Mouse (Mus musculus) thymus, adult 18-20 months (tissue): ENCODE data around the gene Klhl21.
A peak's percentile ranks its signal among the peaks of the same experiment; 100 is the strongest.
"Not testable (repeated sequence)": the region's sequence is repeated elsewhere in the genome, so short reads cannot be mapped to it uniquely, and the experiment has no call there.

ENCODE experiments used
- DNase-seq, 2 experiments: peaks; one replicate each; pipeline ENCODE4 v3.0.0; 2022; ENCODE audit warnings: mixed read lengths in 2 of 2

Gene Klhl21

DNA sequence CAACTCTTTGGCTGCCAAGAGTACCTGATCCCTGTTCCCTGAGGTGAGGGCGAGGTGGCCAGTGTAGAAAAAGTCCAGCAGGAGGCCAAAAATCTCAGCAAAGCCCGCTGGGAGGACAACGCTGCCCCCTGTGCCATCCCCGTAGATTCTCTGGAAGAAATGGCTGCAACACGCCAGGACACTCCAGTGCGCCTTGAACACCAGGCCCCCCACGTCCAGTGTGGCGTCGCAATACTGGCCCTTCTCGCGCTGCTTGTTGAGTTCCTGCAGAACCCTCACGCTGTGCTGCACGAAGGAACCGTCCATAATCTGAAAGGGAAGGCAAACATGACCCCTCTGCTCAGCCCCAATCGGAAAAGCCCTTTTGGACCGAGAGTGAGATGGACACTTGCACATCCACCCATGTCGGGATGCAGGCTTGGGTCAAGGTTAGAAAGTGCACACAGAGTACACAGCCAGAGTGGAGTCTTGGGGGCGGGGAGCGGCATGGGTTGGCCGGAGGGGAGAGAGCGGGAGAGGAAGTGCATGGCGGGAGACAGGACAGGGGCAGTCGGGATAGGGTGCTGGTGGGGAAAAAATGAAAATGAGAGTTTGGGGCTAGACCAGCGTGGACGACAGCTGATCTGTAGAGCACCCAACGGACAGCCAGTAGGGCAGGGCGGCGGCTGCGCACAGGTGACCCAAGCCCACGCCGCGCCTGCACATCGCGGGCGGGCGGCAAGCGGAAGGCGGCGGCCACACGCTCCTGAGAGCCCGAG lies 18.3 kb downstream of the Klhl21 start:
- peak in 1 of 2 experiments; percentile 32 for DNase-seq

DNA sequence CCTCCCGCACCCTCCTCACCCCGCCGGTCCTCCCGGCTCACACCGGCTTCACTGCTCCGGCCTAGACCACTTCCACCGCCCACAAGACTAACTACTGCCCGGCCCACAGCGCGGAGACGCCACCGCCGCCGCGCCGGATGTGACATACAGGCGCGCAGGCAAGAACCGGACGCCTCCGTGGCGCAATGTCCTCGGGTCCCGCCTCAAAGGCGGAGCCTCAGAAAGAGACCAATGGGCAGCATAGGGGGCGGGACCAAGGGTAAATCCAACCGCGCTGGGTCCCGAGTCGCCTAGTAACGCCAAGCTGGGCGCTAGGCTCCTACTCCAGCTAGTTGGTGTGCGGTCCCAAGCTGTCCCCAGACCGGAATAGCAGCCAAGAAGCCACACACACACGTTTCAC lies 18.9 kb downstream of the Klhl21 start, which contains the start of gene Zbtb48:
TSS of gene Zbtb48 (minus strand) at position 148 of the 400 bp plus-strand sequence.
- peak; percentile 92 to 93 for DNase-seq

DNA sequence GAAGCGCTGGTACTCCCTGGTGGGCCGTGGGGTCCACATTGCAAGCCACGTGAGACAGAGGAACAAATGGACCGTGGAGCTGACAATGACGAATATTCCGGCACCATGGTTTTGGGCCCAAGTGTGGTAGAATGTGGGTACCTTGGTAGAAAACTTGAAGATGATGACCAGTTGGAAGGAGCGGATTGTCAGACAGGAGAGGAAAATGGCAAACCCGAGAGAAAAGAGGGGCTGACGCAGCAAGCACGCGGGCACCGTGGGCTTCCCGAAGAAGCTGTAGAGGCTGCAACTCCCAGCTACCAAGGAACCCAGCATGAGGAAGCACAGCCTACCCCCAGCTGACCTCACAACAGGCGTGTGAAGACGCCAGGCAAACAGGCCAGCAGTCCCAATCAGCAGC lies 19.9 kb downstream of the Klhl21 start:
- DNase-seq = no peak

DNA sequence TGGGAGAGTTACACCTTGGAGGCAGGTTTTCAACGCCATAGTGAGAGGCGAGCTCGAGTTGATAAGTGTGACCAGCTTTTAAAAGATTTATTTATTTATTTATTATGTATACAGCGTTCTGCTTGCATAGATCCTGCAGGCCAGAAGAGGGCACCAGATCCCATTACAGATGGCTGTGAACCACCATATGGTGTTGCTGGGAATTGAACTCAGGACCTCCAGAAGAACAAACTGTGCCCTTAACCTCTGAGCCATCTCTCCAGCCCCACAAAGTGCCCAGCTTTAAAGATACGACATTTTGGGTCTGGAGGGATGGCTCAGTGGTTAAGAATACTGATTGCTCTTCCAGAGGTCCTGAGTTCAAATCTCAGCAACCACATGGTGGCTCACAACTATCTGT lies 20.5 kb downstream of the Klhl21 start:
- DNase-seq = no peak

DNA sequence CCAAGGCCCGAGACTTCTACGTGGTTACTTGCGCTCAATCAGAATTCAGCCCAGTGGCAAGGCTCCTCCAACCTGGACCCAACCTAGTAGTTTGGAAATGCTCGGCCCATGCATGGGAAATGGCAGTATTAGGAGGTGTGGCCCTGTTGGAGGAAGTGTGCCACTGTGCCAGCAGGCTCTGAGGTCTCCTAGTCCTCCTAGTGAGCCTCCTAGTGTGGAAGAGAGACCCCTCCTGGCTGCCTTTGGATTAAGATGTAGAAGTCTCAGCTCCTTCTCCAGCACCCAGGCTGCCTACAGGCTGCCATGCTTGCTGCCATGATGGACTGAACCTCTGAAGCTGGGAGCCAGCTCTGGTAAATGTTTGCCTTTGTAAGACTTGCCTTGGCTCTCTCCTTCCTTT lies 21.4 kb downstream of the Klhl21 start:
- DNase-seq = no peak

DNA sequence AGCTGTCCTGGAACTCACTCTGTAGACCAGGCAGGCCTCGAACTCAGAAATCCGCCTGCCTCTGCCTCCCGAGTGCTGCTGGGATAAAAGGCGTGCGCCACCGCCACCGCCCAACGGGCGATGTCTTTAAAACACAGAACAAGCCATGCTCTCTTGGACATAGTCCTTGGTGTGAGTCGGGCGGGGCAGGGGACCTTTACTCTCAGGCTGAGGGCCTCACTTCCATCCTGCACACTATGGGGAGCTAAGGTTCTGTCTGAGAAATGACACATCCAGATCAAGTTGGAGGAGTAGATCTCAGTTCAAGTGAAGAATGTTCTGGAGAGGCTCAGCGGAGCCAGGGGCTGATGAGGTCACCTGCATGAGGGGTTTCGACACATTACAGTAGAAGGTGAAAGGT lies 24.3 kb downstream of the Klhl21 start:
- no peak for DNase-seq

DNA sequence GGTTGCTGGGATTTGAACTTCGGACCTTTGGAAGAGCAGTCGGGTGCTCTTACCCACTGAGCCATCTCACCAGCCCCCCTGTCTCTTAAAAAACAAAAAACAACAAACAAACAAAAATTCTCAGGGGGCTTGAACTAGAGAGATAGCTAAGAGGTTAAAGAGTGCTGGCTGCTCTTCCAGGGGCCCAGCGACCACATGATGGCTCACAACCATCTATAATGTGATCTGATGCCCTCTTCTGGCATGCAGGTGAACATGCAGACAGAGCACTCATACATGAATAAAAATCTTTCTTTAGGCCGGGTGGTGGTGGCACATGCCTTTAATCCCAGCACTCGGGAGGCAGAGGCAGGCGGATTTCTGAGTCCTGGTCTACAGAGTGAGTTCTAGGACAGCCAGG lies 27.9 kb downstream of the Klhl21 start:
- not testable (repeated sequence) for DNase-seq

DNA sequence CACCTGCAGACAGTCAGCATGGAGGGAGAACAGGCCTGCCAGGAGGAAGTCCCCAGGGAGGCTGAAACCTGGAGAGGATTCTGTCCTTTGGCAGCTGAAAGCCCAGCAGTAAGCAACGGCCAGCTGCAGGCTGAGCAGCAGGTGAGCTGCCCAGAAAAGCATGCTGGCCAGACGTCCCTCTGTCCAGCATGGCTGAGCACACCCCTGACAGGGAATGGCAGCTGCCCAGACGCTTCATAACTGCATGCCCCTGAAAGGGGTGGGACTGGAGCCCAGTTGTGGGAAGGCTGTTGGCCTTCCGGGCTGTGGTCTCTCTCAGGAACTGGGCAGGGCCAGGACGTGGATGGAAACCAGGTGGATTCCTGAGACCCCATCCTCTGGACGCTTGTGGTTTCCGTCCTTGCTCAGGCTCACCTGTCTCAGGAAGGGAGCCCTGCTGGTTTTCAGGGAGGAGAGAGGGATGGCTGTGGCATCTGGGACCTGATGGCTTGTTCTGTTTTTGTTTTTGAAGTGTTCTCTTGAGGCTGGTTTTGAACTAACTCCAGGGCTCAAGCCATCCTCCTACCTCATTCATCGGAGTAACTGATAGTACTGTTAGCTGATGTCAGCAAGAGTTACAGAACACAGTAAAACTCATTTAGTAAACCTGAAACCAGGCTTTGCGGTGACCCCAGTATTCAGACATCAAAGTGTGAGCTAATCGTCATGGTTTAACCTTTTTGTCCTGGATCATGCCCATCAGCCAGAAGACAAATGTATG lies 29.8 kb downstream of the Klhl21 start, which contains the start of gene Tas1r1:
TSS of gene Tas1r1 (minus strand) at position 344 of the 760 bp plus-strand sequence.
- no peak for DNase-seq

DNA sequence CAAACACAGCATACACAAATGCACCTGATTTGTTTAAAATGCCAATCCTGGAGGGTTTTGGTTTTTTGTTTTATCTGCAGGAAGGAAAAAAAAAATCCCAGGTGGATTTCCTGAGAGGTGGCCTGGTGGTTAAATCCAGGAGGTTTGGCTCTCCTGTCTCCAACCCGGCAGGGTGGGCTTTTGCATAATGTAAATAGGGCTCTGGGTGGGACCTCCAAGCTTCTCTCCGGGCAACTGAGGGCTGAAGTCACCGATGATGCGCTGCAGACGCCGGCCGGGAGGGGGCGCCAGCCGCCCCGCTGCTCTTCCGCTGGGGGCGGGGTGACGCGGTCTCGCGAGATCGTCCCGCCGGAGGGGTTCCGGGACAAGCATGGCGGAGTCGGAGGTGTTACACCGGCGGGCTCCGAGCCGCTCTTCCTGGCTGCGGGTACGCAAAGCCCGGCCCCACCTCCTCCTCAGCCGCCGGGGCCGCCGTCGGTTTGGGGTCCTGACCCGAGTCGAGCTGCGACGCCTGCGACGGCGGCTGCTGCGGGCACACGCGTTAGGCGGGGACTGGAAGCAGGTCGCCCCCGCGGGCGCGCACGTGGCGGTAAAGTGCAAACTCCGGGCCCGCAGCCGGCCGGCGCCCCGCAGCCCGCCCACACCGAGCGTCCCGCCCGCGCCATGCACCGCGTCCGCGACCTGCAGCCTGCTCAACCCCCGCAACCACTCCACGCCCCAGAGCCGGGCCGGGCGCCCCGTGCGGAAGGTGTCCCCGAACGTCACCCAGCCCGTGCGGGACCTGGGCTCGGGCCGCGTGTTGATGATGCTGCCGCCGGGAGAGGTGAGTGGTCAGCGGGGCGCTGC lies 30.6 kb downstream of the Klhl21 start, which contains the start of gene Nol9:
TSS of gene Nol9 (plus strand) at position 337 of the 846 bp plus-strand sequence.
- peak; percentile 84 for DNase-seq

DNA sequence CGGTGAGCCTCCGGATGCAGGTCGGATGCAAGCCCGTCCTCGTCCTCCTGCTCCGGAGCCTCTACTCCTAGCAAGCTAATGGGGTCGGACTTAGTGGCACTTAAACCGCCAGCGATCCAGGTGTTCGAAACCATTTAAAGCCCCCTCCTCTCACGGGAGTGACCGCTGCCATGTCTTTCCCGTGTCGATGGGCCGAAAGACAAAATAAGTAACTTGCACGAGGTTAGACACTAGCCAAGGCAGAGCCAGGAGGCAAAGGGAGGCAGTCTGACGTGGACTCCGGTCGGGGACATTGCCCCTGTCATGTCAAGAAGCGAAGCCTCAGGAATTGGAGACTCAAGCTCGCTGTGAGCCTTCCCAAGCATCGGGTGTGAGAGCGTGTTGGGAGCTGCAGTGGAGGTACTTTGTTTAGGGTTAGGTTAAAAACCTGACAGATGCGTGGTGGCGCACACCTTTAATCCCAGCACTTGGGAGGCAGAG lies 31.3 kb downstream of the Klhl21 start:
- no peak for DNase-seq

DNA sequence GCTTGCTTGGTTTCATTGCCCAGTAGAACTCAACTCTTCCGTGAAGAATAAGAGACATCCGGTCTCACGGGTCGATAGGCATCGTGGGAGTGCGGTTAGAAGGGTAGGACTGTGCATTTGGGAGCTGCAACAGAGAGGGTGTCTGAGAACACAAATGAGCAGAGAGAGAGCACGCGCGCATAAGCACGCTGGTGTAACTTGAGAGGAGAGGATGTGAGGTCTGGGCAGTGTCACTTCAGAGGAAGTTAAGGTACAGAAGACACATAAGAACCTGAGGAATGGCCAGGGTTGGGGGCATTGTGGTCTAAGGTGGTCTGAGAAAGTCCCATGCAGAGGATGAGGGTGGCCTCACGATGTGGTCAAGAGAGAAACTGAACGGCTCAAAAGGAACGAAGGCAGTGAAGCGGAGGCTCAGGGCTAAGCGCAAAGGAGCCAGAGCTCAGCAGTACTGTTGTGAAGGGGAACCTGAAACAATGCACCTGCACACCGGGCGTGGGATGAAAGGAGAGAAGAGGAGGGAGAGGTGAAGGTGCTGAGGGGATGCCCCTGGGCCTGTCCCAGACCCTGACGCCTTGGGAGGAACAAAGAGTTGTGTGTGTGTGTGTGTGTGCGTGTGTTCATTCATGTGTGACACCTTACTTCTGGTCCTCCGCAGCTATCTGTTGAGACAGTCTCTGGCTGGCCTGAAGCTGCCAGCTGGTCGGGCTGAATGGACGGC lies 33.5 kb downstream of the Klhl21 start:
- DNase-seq = no peak

DNA sequence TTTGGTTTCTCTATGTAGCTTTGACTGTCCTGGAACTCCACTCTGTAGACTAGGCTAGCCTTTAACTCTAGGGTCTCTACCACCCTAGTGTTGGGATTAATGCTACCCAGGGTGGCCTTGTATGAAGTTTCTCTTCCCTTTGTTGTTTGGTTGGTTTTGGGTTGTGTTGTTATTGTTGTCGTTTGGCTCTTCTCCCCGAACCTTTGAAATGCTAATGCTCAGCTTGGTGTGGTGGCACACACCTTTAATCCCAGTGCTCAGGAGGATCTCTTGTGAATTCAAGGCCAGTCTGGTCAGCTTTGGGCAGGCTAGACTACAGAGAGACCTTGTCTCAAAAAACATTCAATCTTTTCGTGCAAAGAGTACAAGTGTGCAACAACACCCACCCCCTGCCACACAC lies 34.6 kb downstream of the Klhl21 start:
- DNase-seq = no peak

DNA sequence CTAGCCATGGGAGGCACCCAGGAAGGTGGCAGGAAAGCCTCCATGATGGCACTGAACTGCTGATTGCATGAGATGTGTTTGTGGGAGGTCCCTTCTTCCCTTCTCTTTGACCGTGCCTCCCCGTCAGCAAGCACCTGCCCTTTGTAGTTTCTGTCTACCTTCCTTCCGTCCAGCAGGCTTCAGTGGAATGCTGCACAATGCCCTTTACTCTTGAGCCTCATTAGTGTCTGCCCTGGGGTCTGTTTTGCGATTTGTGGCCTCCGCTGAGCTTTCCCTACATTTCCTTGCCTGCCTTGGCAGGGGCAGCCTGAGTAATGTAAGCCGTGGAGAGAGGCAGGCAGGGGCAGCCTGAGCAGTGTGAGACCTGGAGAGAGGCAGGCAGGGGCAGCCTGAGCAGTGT lies 36.0 kb downstream of the Klhl21 start:
- DNase-seq = no peak

DNA sequence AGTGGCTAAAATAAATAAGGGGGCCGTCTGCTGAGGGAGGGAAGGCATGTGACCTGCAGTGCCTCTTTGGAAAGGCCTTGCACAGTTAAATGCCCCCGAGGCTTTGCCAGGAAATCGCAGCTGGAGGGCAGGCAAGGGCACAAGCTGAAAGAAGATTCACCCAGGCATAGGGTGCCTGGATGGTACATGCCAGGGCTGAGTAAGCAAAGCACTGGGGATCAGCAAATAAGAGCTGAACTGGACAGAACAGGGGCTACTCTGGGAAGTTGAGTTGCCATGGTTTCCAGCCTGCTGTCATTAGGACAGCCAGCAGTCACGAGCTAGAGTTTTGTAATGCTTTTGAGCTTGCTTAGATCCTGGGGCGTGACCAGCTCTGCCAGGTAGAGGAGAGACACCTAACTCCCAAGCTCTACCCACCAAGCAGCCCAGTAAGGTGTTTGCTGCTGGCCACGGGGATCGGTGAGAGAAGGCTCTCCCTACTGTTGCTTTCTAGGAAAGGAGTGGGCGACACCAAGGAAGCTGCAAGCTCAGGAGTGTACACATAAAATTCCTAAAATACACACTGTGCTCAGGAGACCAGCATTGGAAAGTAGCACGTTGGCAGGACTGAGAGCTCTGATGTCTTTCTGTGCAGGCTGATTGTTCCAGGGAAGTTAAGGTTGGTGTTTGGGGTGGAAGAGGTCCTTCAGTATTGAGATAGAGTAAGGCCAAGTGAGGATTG lies 53.9 kb downstream of the Klhl21 start:
- no peak for DNase-seq

DNA sequence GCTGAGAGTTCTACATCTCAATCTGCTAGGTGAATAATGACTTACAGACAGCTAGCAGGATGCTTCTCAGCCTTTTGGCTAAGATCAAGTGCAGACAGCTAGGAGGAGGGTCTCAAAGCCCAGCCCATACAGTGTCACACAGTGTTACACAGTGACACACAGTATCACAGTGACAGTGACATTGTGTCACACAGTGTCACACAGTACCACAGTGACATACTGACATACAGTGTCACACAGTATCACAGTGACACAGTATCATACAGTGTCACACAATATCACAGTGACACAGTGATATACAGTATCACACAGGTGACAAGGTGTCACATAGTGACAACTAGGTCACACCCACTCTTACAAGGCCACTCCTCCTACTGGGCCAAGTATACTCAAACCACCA lies 58.7 kb downstream of the Klhl21 start:
- DNase-seq = no peak
